Mouse (Mus musculus): ENCODE data around the gene Gls.

- TF ChIP-seq CTCF (IDR thresholded peaks at IDR 0.05; ENCODE audit: low read depth) = no peak
- TF ChIP-seq EP300 (IDR thresholded peaks at IDR 0.05; ENCODE audit: low read depth) = no peak
These were observed 108.2 kb downstream of the Gls start for GRCm38 (mm10) chr1:52124818-52125217.

Measured in heart, postnatal 0 days (tissue).